Mouse (Mus musculus) heart, adult 2 months (tissue): ENCODE data around the gene Caly. TPM values are rescaled to one million over a fixed set of nuclear protein-coding genes. Genes with fewer than 3 reads are reported as not detected.
A peak's percentile ranks its signal among the peaks of the same experiment; 100 is the strongest.

Experiments used
- DNase-seq, 2 experiments: peaks; one replicate each; pipeline ENCODE4 v3.0.0; 2021
- H3K27ac ChIP-seq: fragments of 200-600 bp; 2 replicates; pipeline ENCODE4 v1.8.1; 2022
- H3K27me3 ChIP-seq: fragments of 200-500 bp; 2 replicates; pipeline ENCODE4 v1.6.1; 2012; ENCODE audit warnings: mild to moderate bottlenecking, low read length, inconsistent platforms, mixed read lengths; ENCODE audit not compliant: control insufficient read depth, insufficient read depth
- H3K36me3 ChIP-seq: fragments of 200-500 bp; 2 replicates; pipeline ENCODE4 v1.6.1; 2012; ENCODE audit warnings: low read length, inconsistent platforms; ENCODE audit not compliant: control insufficient read depth, insufficient read depth
- H3K4me1 ChIP-seq: fragments of 200-500 bp; 2 replicates; pipeline ENCODE4 v1.6.1; 2011; ENCODE audit warnings: low read length; ENCODE audit not compliant: control insufficient read depth, insufficient read depth
- H3K4me3 ChIP-seq: fragments of 200-600 bp; 2 replicates; pipeline ENCODE4 v1.8.1; 2022
- H3K79me2 ChIP-seq: fragments of 200-500 bp; replicated peaks from 2 replicates; pipeline ENCODE4 v1.6.1; 2012; ENCODE audit warnings: mild to moderate bottlenecking, inconsistent platforms, low read length, moderate library complexity, mixed read lengths; ENCODE audit not compliant: control insufficient read depth, insufficient read depth
- H3K9ac ChIP-seq: fragments of 200-500 bp; 2 replicates; pipeline ENCODE4 v1.6.1; 2012; ENCODE audit warnings: low read depth, mild to moderate bottlenecking, control low read depth, inconsistent platforms, low read length, mixed read lengths
- CTCF ChIP-seq: fragments of 200-600 bp; IDR thresholded peaks from 2 replicates; pipeline ENCODE4 v1.8.1; 2022; ENCODE audit warnings: antibody characterized with exemption, mild to moderate bottlenecking, moderate library complexity
- EP300 ChIP-seq: fragments of 200-500 bp; IDR thresholded peaks from 2 replicates; pipeline ENCODE4 v1.6.1; 2011; ENCODE audit warnings: low read depth, low read length, control low read depth; ENCODE audit not compliant: insufficient read depth
- POLR2A ChIP-seq: fragments of 200-500 bp; IDR thresholded peaks from 2 replicates; pipeline ENCODE4 v1.6.1; 2011; ENCODE audit warnings: mild to moderate bottlenecking, low read depth, low read length, control low read depth; ENCODE audit not compliant: insufficient read depth
- WGBS: fragments of 180-500 bp; shearing (Covaris S2); methylation state at CpG from one replicate; pipeline ENCODE4 v1.1.7; 2018; 5-methylcytosine and 5-hydroxymethylcytosine counted together
- intact Hi-C: fragments of 180-260 bp; cut with DNase I; formaldehyde crosslinking; loops from one replicate; pipeline ENCODE4 v1.15.1; 2025
- long read RNA-seq: library from polyadenylated mRNA; stranded (forward); transcript quantifications from one replicate; pipeline ENCODE4 v2.0.0, GENCODE M21; 2021
- polyA plus RNA-seq: library from polyadenylated mRNA; depleted of rRNA; stranded (reverse); fragments of >200 nt; gene quantifications from 2 replicates; pipeline ENCODE4 v1.2.3, GENCODE M21; 2012; rRNA removed
- total RNA-seq, 2 experiments: library from RNA; stranded (reverse); gene quantifications; 2 replicates each; pipeline ENCODE4 v1.2.3; 2021

Caly gene
- under 1 TPM in 1 of 2 experiments, not detected in 1; 0.23 TPM for total RNA-seq
- polyA plus RNA-seq: 0.10 and 0.53 TPM in 2 replicates
- long read RNA-seq: 0 reads

- H3K9ac ChIP-seq: no peak within 1 kb of the TSS
- no peaks in the 10 kb centered on the region for H3K36me3 ChIP-seq
- TF ChIP-seq POLR2A (no peak), EP300 (no peak), CTCF (no peak; the same call in 1 of the 2 replicates)
- H3K79me2 ChIP-seq: no peaks in the 10 kb centered on the region
- DNase-seq: no peak
- H3K27me3 ChIP-seq: peaks cover 2% of the 10 kb centered on the region; the same call in 1 of the 2 replicates
- no peaks in the 10 kb centered on the region for H3K4me1 ChIP-seq
- 8% methylated on average over 18 of the region's 18 CpGs for WGBS
- intact Hi-C loops: no loop called here
- H3K4me3 ChIP-seq: no peak within 1 kb of the TSS
- no peak within 1 kb of the TSS for H3K27ac ChIP-seq
Observed at GRCm38 (mm10) chr7:140082242-140082678, at the start of gene Caly. Caly (minus strand) TSS chr7:140082548.

- Histone ChIP-seq H3K4me3 (no peak overlapping the region), H3K4me1 (peaks cover 3% of the 10 kb centered on the region), H3K27me3 (no peaks in the 10 kb centered on the region), H3K79me2 (no peaks in the 10 kb centered on the region), H3K36me3 (no peaks in the 10 kb centered on the region), H3K9ac (no peak overlapping the region), H3K27ac (no peak overlapping the region)
- intact Hi-C loops: no loop called here
- WGBS: 78% methylated on average over 2 of the region's 2 CpGs
- no peak for DNase-seq
- no peak for TF ChIP-seq CTCF
- TF ChIP-seq POLR2A: no peak
- no peak for TF ChIP-seq EP300
Observed at GRCm38 (mm10) chr7:140127911-140128310, 45.6 kb upstream of the Caly start.

GRCm38 (mm10) chr7:140126934-140127333 is 44.6 kb upstream of the Caly start:
- intact Hi-C loops: no loop called here
- no peak overlapping the region for H3K4me3 ChIP-seq
- H3K79me2 ChIP-seq: no peaks in the 10 kb centered on the region
- no peak overlapping the region for H3K9ac ChIP-seq
- WGBS: 87% methylated on average over 3 of the region's 3 CpGs
- H3K4me1 ChIP-seq: peaks cover 3% of the 10 kb centered on the region
- H3K36me3 ChIP-seq: no peaks in the 10 kb centered on the region
- no peak for DNase-seq
- H3K27me3 ChIP-seq: no peaks in the 10 kb centered on the region
- TF ChIP-seq CTCF (no peak), POLR2A (no peak), EP300 (no peak)
- no peak overlapping the region for H3K27ac ChIP-seq

GRCm38 (mm10) chr7:140126022-140126350 is 43.6 kb upstream of the Caly start:
- H3K36me3 ChIP-seq: no peaks in the 10 kb centered on the region
- H3K27ac ChIP-seq: peak overlapping the region; percentile 80
- H3K4me3 ChIP-seq: peak overlapping the region; percentile 99
- H3K4me1 ChIP-seq: peaks cover 3% of the 10 kb centered on the region
- TF ChIP-seq EP300: no peak
- no peak for TF ChIP-seq POLR2A
- no peak for TF ChIP-seq CTCF
- whole genome bisulfite sequencing: 5% methylated on average over 5 of the region's 5 CpGs
- peak overlapping the region; percentile 83 for H3K9ac ChIP-seq
- DNase-seq: no peak
- intact Hi-C loops: no loop called here
- H3K79me2 ChIP-seq: no peaks in the 10 kb centered on the region
- H3K27me3 ChIP-seq: no peaks in the 10 kb centered on the region

GRCm38 (mm10) chr7:140125278-140126021 is 43.1 kb upstream of the Caly start:
- H3K27me3 ChIP-seq: no peaks in the 10 kb centered on the region
- peaks cover 3% of the 10 kb centered on the region for H3K4me1 ChIP-seq
- peak overlapping the region; percentile 80 for H3K27ac ChIP-seq
- H3K36me3 ChIP-seq: no peaks in the 10 kb centered on the region
- DNase-seq: peak; percentile 94 to 96
- 1% methylated on average over 39 of the region's 40 CpGs for WGBS
- TF ChIP-seq CTCF: no peak; the same call in 1 of the 2 replicates
- 0 out of 2 replicates have a peak, but pooled peaks have one; percentile 22 for TF ChIP-seq EP300
- TF ChIP-seq POLR2A: peak; percentile 72
- peak overlapping the region; percentile 83 for H3K9ac ChIP-seq
- H3K4me3 ChIP-seq: peak overlapping the region; percentile 99
- intact Hi-C loops: loop anchor here (1.0 kb wide), 1 partner anchor 8 kb away; no protein-coding TSS in a partner anchor
- H3K79me2 ChIP-seq: no peaks in the 10 kb centered on the region

GRCm38 (mm10) chr7:140124382-140124781 is 42.0 kb upstream of the Caly start:
- Histone ChIP-seq H3K9ac (no peak overlapping the region), H3K79me2 (no peaks in the 10 kb centered on the region), H3K36me3 (no peaks in the 10 kb centered on the region), H3K4me3 (no peak overlapping the region), H3K4me1 (peaks cover 3% of the 10 kb centered on the region), H3K27me3 (no peaks in the 10 kb centered on the region), H3K27ac (no peak overlapping the region)
- intact Hi-C loops: no loop called here
- WGBS: 84% methylated on average over 1 of the region's 1 CpGs
- no peak for TF ChIP-seq POLR2A
- no peak for TF ChIP-seq CTCF
- no peak for TF ChIP-seq EP300
- no peak for DNase-seq
